Mouse (Mus musculus) adrenal gland, postnatal 25 days (tissue): Measurements from ENCODE around the gene Cpt2. TPM values are rescaled to one million over a fixed set of nuclear protein-coding genes. Genes with fewer than 3 reads are reported as not detected.
A peak's percentile ranks its signal among the peaks of the same experiment; 100 is the strongest.

Source experiments
- DNase-seq: peaks from one replicate; pipeline ENCODE4 v3.0.0; 2021; ENCODE audit warnings: mixed read lengths
- long read RNA-seq: library from polyadenylated mRNA; stranded (forward); transcript quantifications from one replicate; pipeline ENCODE4 v2.0.0, GENCODE M21; 2021
- total RNA-seq: library from RNA; stranded (reverse); gene quantifications from 2 replicates; pipeline ENCODE4 v1.2.3, GENCODE M21; 2021

Cpt2 gene
- 180 TPM in 2 replicates for total RNA-seq
- long read RNA-seq, transcript Cpt2-201 (5 exons, 2,372 nt) = major isoform, 258 of 291 reads
- long read RNA-seq, partial matches to known transcripts = 30 of 291 reads
- long read RNA-seq, other reads (novel, unspliced or antisense) = 3 of 291 reads

GRCm38 (mm10) chr4:107923145-107923802 is at the start of gene Cpt2:
TSS of gene Cpt2 (minus strand) at chr4:107923610.
- DNase-seq = peak; percentile 95

- DNase-seq = no peak
Measured at GRCm38 (mm10) chr4:107971162-107971561, 47.8 kb upstream of the Cpt2 start.

GRCm38 (mm10) chr4:107969781-107970180 is 46.4 kb upstream of the Cpt2 start:
- DNase-seq = no peak

- no peak for DNase-seq
Measured at GRCm38 (mm10) chr4:107967966-107968682, 44.7 kb upstream of the Cpt2 start, which contains the start of gene Slc1a7. TSS of gene Slc1a7 (plus strand) at chr4:107968332.

- no peak for DNase-seq
Measured at GRCm38 (mm10) chr4:107966416-107967109, 43.2 kb upstream of the Cpt2 start.

GRCm38 (mm10) chr4:107962792-107963191 is 39.4 kb upstream of the Cpt2 start:
- no peak for DNase-seq

GRCm38 (mm10) chr4:107962044-107962732 is 38.8 kb upstream of the Cpt2 start:
- DNase-seq = peak; percentile 23

GRCm38 (mm10) chr4:107958487-107958886 is 35.1 kb upstream of the Cpt2 start:
- no peak for DNase-seq

- no peak for DNase-seq
Measured at GRCm38 (mm10) chr4:107955691-107956090, 32.3 kb upstream of the Cpt2 start.

- no peak for DNase-seq
Measured at GRCm38 (mm10) chr4:107952845-107953244, 29.4 kb upstream of the Cpt2 start.

GRCm38 (mm10) chr4:107949918-107950317 is 26.5 kb upstream of the Cpt2 start:
- DNase-seq = no peak

GRCm38 (mm10) chr4:107944141-107944540 is 20.7 kb upstream of the Cpt2 start:
- peak; percentile 26 for DNase-seq

- DNase-seq = no peak
Measured at GRCm38 (mm10) chr4:107942741-107943140, 19.3 kb upstream of the Cpt2 start.

- no peak for DNase-seq
Measured at GRCm38 (mm10) chr4:107938124-107938523, 14.7 kb upstream of the Cpt2 start.

- DNase-seq = peak; percentile 74
Measured at GRCm38 (mm10) chr4:107937338-107937737, 13.9 kb upstream of the Cpt2 start.

- DNase-seq = no peak
Measured at GRCm38 (mm10) chr4:107935254-107935653, 11.8 kb upstream of the Cpt2 start.

GRCm38 (mm10) chr4:107933239-107933638 is 9.8 kb upstream of the Cpt2 start:
- DNase-seq = no peak

GRCm38 (mm10) chr4:107931453-107931852 is 8.0 kb upstream of the Cpt2 start:
- DNase-seq = no peak

- no peak for DNase-seq
Measured at GRCm38 (mm10) chr4:107928726-107929125, 5.3 kb upstream of the Cpt2 start.

- DNase-seq = no peak
Measured at GRCm38 (mm10) chr4:107928269-107928668, 4.9 kb upstream of the Cpt2 start.

- DNase-seq = no peak
Measured at GRCm38 (mm10) chr4:107923803-107924194, 389 bp upstream of the Cpt2 start.

- no peak for DNase-seq
Measured at GRCm38 (mm10) chr4:107921952-107922351, 1.5 kb downstream of the Cpt2 start.
